Mouse (Mus musculus): ENCODE data around the gene Gm5800. TPM values are rescaled to one million over a fixed set of nuclear protein-coding genes. Genes with fewer than 3 reads are reported as not detected.

Gm5800 gene
- not detected for polyA plus RNA-seq (2015; fragmentation: Illumina TruSeq; extraction: RNeasy Lipid Tissue Mini Kit (QIAGEN cat#74804); ENCODE audit: insufficient read depth, low read depth, low replicate concordance)

GRCm38 (mm10) chr14:51717083-51717482, at the start of gene Gm5800:
Gene Gm5800, minus strand, starts transcription at chr14:51717183.

GRCm38 (mm10) chr14:51695368-51695767, 21.6 kb downstream of the Gm5800 start, which contains the start of gene Gm17079:
Gene Gm17079, minus strand, starts transcription at chr14:51695468.

Other genes starting within 250 kb of the Gm5800 start
- gene Gm5622, start 164.4 kb downstream of the Gm5800 start, polyA plus RNA-seq (2015; fragmentation: Illumina TruSeq; extraction: RNeasy Lipid Tissue Mini Kit (QIAGEN cat#74804); ENCODE audit: insufficient read depth, low read depth, low replicate concordance) = not detected
- gene Gm17175, start 143.1 kb downstream of the Gm5800 start, polyA plus RNA-seq (2015; fragmentation: Illumina TruSeq; extraction: RNeasy Lipid Tissue Mini Kit (QIAGEN cat#74804); ENCODE audit: insufficient read depth, low read depth, low replicate concordance) = not detected
- gene Gm17174, start 125.0 kb downstream of the Gm5800 start, polyA plus RNA-seq (2015; fragmentation: Illumina TruSeq; extraction: RNeasy Lipid Tissue Mini Kit (QIAGEN cat#74804); ENCODE audit: insufficient read depth, low read depth, low replicate concordance) = not detected
- gene Gm17078, start 105.9 kb downstream of the Gm5800 start, polyA plus RNA-seq (2015; fragmentation: Illumina TruSeq; extraction: RNeasy Lipid Tissue Mini Kit (QIAGEN cat#74804); ENCODE audit: insufficient read depth, low read depth, low replicate concordance) = not detected
- gene Gm4181, start 81.5 kb downstream of the Gm5800 start, polyA plus RNA-seq (2015; fragmentation: Illumina TruSeq; extraction: RNeasy Lipid Tissue Mini Kit (QIAGEN cat#74804); ENCODE audit: insufficient read depth, low read depth, low replicate concordance) = not detected
- gene Gm17079, start 21.7 kb downstream of the Gm5800 start, polyA plus RNA-seq (2015; fragmentation: Illumina TruSeq; extraction: RNeasy Lipid Tissue Mini Kit (QIAGEN cat#74804); ENCODE audit: insufficient read depth, low read depth, low replicate concordance) = not detected
- not detected for gene Ang4, start 56.4 kb upstream of the Gm5800 start, polyA plus RNA-seq (2015; fragmentation: Illumina TruSeq; extraction: RNeasy Lipid Tissue Mini Kit (QIAGEN cat#74804); ENCODE audit: insufficient read depth, low read depth, low replicate concordance)
- gene AY358078, start 82.9 kb upstream of the Gm5800 start, polyA plus RNA-seq (2015; fragmentation: Illumina TruSeq; extraction: RNeasy Lipid Tissue Mini Kit (QIAGEN cat#74804); ENCODE audit: insufficient read depth, low read depth, low replicate concordance) = not detected
- not detected for gene Ear6, start 136.5 kb upstream of the Gm5800 start, polyA plus RNA-seq (2015; fragmentation: Illumina TruSeq; extraction: RNeasy Lipid Tissue Mini Kit (QIAGEN cat#74804); ENCODE audit: insufficient read depth, low read depth, low replicate concordance)
- 14.3 TPM for gene Mettl17, start 167.7 kb upstream of the Gm5800 start, polyA plus RNA-seq (2015; fragmentation: Illumina TruSeq; extraction: RNeasy Lipid Tissue Mini Kit (QIAGEN cat#74804); ENCODE audit: insufficient read depth, low read depth, low replicate concordance)
- 1.00 TPM for gene Slc39a2, start 175.7 kb upstream of the Gm5800 start, polyA plus RNA-seq (2015; fragmentation: Illumina TruSeq; extraction: RNeasy Lipid Tissue Mini Kit (QIAGEN cat#74804); ENCODE audit: insufficient read depth, low read depth, low replicate concordance)
- gene Ndrg2, start 197.0 kb upstream of the Gm5800 start, polyA plus RNA-seq (2015; fragmentation: Illumina TruSeq; extraction: RNeasy Lipid Tissue Mini Kit (QIAGEN cat#74804); ENCODE audit: insufficient read depth, low read depth, low replicate concordance) = 19.1 TPM
- gene Tppp2, start 201.2 kb upstream of the Gm5800 start, polyA plus RNA-seq (2015; fragmentation: Illumina TruSeq; extraction: RNeasy Lipid Tissue Mini Kit (QIAGEN cat#74804); ENCODE audit: insufficient read depth, low read depth, low replicate concordance) = not detected
- gene Rnase13, start 205.6 kb upstream of the Gm5800 start, polyA plus RNA-seq (2015; fragmentation: Illumina TruSeq; extraction: RNeasy Lipid Tissue Mini Kit (QIAGEN cat#74804); ENCODE audit: insufficient read depth, low read depth, low replicate concordance) = not detected

All from pancreas, adult 10 weeks (tissue).